Mouse (Mus musculus) ES-E14 (cell line): ENCODE measurements at regions not wholly inside any gene's neighbourhood (a gene's known extent, or its start where the extent isn't known, plus 50 kb on each side); places are given as distances from the start of the nearest gene placed in this dataset.

Experiments
- MAFK ChIP-seq: IDR thresholded peaks from 2 replicates; pipeline ENCODE4 v1.6.1; 2014; ENCODE audit warnings: mild to moderate bottlenecking, low read depth, low read length, inconsistent platforms; ENCODE audit not compliant: insufficient read depth
- ZC3H11A ChIP-seq: IDR thresholded peaks from 2 replicates; pipeline ENCODE4 v1.6.1; 2012; ENCODE audit warnings: low read depth, mild to moderate bottlenecking, inconsistent platforms, low read length, borderline replicate concordance
- ZNF384 ChIP-seq: IDR thresholded peaks from 2 replicates; pipeline ENCODE4 v1.6.1; 2012; ENCODE audit warnings: low read depth, low read length, inconsistent platforms

- no peak for TF ChIP-seq MAFK
- no peak for TF ChIP-seq ZNF384
- TF ChIP-seq ZC3H11A = no peak
Observed at GRCm38 (mm10) chr5:52015786-52016185, 174.5 kb downstream of the Dhx15 start.
